Mouse (Mus musculus): ENCODE data around the gene Gm14180. TPM values are rescaled to one million over a fixed set of nuclear protein-coding genes. Genes with fewer than 3 reads are reported as not detected.

Gene Gm14180
- polyA plus RNA-seq, 1 experiment from 2014 or later = not detected

Other genes with a start within 250 kb of the Gm14180 start
- 0.19 TPM in 1 of 2 replicates, not detected in the other for gene Krt23, start 241.2 kb downstream of the Gm14180 start, polyA plus RNA-seq (2015; fragmentation: Nextera tagmentation; extraction: Ambion mirVana)
- not detected in 2 replicates for gene Krt39, start 213.0 kb downstream of the Gm14180 start, polyA plus RNA-seq (2015; fragmentation: Nextera tagmentation; extraction: Ambion mirVana)
- gene Krt40, start 191.1 kb downstream of the Gm14180 start, polyA plus RNA-seq (2015; fragmentation: Nextera tagmentation; extraction: Ambion mirVana) = not detected in 2 replicates
- gene Krtap3-3, start 183.4 kb downstream of the Gm14180 start, polyA plus RNA-seq (2015; fragmentation: Nextera tagmentation; extraction: Ambion mirVana) = not detected in 2 replicates
- not detected in 2 replicates for gene Krtap3-2, start 177.4 kb downstream of the Gm14180 start, polyA plus RNA-seq (2015; fragmentation: Nextera tagmentation; extraction: Ambion mirVana)
- gene Gm11939, start 174.8 kb downstream of the Gm14180 start, polyA plus RNA-seq (2015; fragmentation: Nextera tagmentation; extraction: Ambion mirVana) = not detected in 2 replicates
- gene Krtap3-1, start 167.7 kb downstream of the Gm14180 start, polyA plus RNA-seq (2015; fragmentation: Nextera tagmentation; extraction: Ambion mirVana) = not detected in 2 replicates
- gene Krtap1-5, start 153.3 kb downstream of the Gm14180 start, polyA plus RNA-seq (2015; fragmentation: Nextera tagmentation; extraction: Ambion mirVana) = not detected in 2 replicates
- gene Krtap1-4, start 150.6 kb downstream of the Gm14180 start, polyA plus RNA-seq (2015; fragmentation: Nextera tagmentation; extraction: Ambion mirVana) = not detected in 2 replicates
- gene Krtap1-3, start 143.0 kb downstream of the Gm14180 start, polyA plus RNA-seq (2015; fragmentation: Nextera tagmentation; extraction: Ambion mirVana) = not detected in 2 replicates
- gene Krtap9-3, start 136.2 kb downstream of the Gm14180 start, polyA plus RNA-seq (2015; fragmentation: Nextera tagmentation; extraction: Ambion mirVana) = not detected in 2 replicates
- not detected in 2 replicates for gene Gm11938, start 131.0 kb downstream of the Gm14180 start, polyA plus RNA-seq (2015; fragmentation: Nextera tagmentation; extraction: Ambion mirVana)
- gene Gm11937, start 124.1 kb downstream of the Gm14180 start, polyA plus RNA-seq (2015; fragmentation: Nextera tagmentation; extraction: Ambion mirVana) = not detected in 2 replicates
- not detected in 2 replicates for gene Krtap2-4, start 119.4 kb downstream of the Gm14180 start, polyA plus RNA-seq (2015; fragmentation: Nextera tagmentation; extraction: Ambion mirVana)
- gene Gm11562, start 113.9 kb downstream of the Gm14180 start, polyA plus RNA-seq (2015; fragmentation: Nextera tagmentation; extraction: Ambion mirVana) = not detected in 2 replicates
- gene Krtap4-1, start 106.1 kb downstream of the Gm14180 start, polyA plus RNA-seq (2015; fragmentation: Nextera tagmentation; extraction: Ambion mirVana) = not detected in 2 replicates
- not detected in 2 replicates for gene Krtap4-2, start 99.2 kb downstream of the Gm14180 start, polyA plus RNA-seq (2015; fragmentation: Nextera tagmentation; extraction: Ambion mirVana)
- not detected in 2 replicates for gene Krtap4-7, start 90.2 kb downstream of the Gm14180 start, polyA plus RNA-seq (2015; fragmentation: Nextera tagmentation; extraction: Ambion mirVana)
- not detected in 2 replicates for gene Gm11555, start 84.1 kb downstream of the Gm14180 start, polyA plus RNA-seq (2015; fragmentation: Nextera tagmentation; extraction: Ambion mirVana)
- not detected in 2 replicates for gene Gm11563, start 75.3 kb downstream of the Gm14180 start, polyA plus RNA-seq (2015; fragmentation: Nextera tagmentation; extraction: Ambion mirVana)
- gene Krtap4-6, start 68.3 kb downstream of the Gm14180 start, polyA plus RNA-seq (2015; fragmentation: Nextera tagmentation; extraction: Ambion mirVana) = not detected in 2 replicates
- not detected in 2 replicates for gene Gm14190, start 43.5 kb downstream of the Gm14180 start, polyA plus RNA-seq (2015; fragmentation: Nextera tagmentation; extraction: Ambion mirVana)
- gene Gm11595, start 38.6 kb upstream of the Gm14180 start, polyA plus RNA-seq (2015; fragmentation: Nextera tagmentation; extraction: Ambion mirVana) = not detected in 2 replicates
- gene Krtap4-8, start 46.4 kb upstream of the Gm14180 start, polyA plus RNA-seq (2015; fragmentation: Nextera tagmentation; extraction: Ambion mirVana) = not detected in 2 replicates
- gene Krtap4-9, start 50.9 kb upstream of the Gm14180 start, polyA plus RNA-seq (2015; fragmentation: Nextera tagmentation; extraction: Ambion mirVana) = not detected in 2 replicates
- gene Gm11596, start 59.2 kb upstream of the Gm14180 start, polyA plus RNA-seq (2015; fragmentation: Nextera tagmentation; extraction: Ambion mirVana) = not detected in 2 replicates
- not detected in 2 replicates for gene Gm11569, start 64.6 kb upstream of the Gm14180 start, polyA plus RNA-seq (2015; fragmentation: Nextera tagmentation; extraction: Ambion mirVana)
- gene Gm11554, start 70.2 kb upstream of the Gm14180 start, polyA plus RNA-seq (2015; fragmentation: Nextera tagmentation; extraction: Ambion mirVana) = not detected in 2 replicates
- gene Krtap4-13, start 75.6 kb upstream of the Gm14180 start, polyA plus RNA-seq (2015; fragmentation: Nextera tagmentation; extraction: Ambion mirVana) = not detected in 2 replicates
- not detected in 2 replicates for gene Gm11564, start 81.4 kb upstream of the Gm14180 start, polyA plus RNA-seq (2015; fragmentation: Nextera tagmentation; extraction: Ambion mirVana)
- gene 2300003K06Rik, start 103.8 kb upstream of the Gm14180 start, polyA plus RNA-seq (2015; fragmentation: Nextera tagmentation; extraction: Ambion mirVana) = not detected in 2 replicates
- gene Krtap4-16, start 117.3 kb upstream of the Gm14180 start, polyA plus RNA-seq (2015; fragmentation: Nextera tagmentation; extraction: Ambion mirVana) = not detected in 2 replicates
- not detected in 2 replicates for gene Gm11568, start 123.6 kb upstream of the Gm14180 start, polyA plus RNA-seq (2015; fragmentation: Nextera tagmentation; extraction: Ambion mirVana)
- not detected in 2 replicates for gene Gm11559, start 130.2 kb upstream of the Gm14180 start, polyA plus RNA-seq (2015; fragmentation: Nextera tagmentation; extraction: Ambion mirVana)
- not detected in 2 replicates for gene Krtap9-1, start 139.1 kb upstream of the Gm14180 start, polyA plus RNA-seq (2015; fragmentation: Nextera tagmentation; extraction: Ambion mirVana)
- not detected in 2 replicates for gene Gm11567, start 144.9 kb upstream of the Gm14180 start, polyA plus RNA-seq (2015; fragmentation: Nextera tagmentation; extraction: Ambion mirVana)
- not detected in 2 replicates for gene Krtap31-1, start 173.6 kb upstream of the Gm14180 start, polyA plus RNA-seq (2015; fragmentation: Nextera tagmentation; extraction: Ambion mirVana)
- gene Gm11565, start 180.5 kb upstream of the Gm14180 start, polyA plus RNA-seq (2015; fragmentation: Nextera tagmentation; extraction: Ambion mirVana) = not detected in 2 replicates
- not detected in 2 replicates for gene Krtap31-2, start 202.0 kb upstream of the Gm14180 start, polyA plus RNA-seq (2015; fragmentation: Nextera tagmentation; extraction: Ambion mirVana)
- gene Krtap9-5, start 214.2 kb upstream of the Gm14180 start, polyA plus RNA-seq (2015; fragmentation: Nextera tagmentation; extraction: Ambion mirVana) = not detected in 2 replicates
- gene Krtap29-1, start 244.8 kb upstream of the Gm14180 start, polyA plus RNA-seq (2015; fragmentation: Nextera tagmentation; extraction: Ambion mirVana) = not detected in 2 replicates

Data from neural tube, embryonic 13.5 days (tissue).